Mouse (Mus musculus) embryonic facial prominence, embryonic 11.5 days (tissue): Measurements from ENCODE around the gene Tnrc6b. TPM values are rescaled to one million over a fixed set of nuclear protein-coding genes. Genes with fewer than 3 reads are reported as not detected.

Source experiments
- ATAC-seq: fragments of 200-750 bp; cut with Nextera tagmentation; replicated peaks from 2 replicates; pipeline ENCODE4 v1.8.0; 2017; ENCODE audit warnings: low read depth; ENCODE audit not compliant: insufficient number of reproducible peaks, low FRiP score, low TSS enrichment
- DNase-seq: peaks from one replicate; pipeline ENCODE4 v3.0.0-alpha.2; 2015; ENCODE audit warnings: low spot score
- H3K27ac ChIP-seq: fragments of 300-500 bp; sonication (generic); replicated peaks from 2 replicates; pipeline ENCODE4 v1.5.1; 2014; ENCODE audit warnings: mild to moderate bottlenecking, low read depth, low read length, control low read depth
- H3K27me3 ChIP-seq: fragments of 300-500 bp; sonication (generic); 2 replicates; pipeline ENCODE4 v1.6.1; 2014; ENCODE audit warnings: mild to moderate bottlenecking, low read length, moderate library complexity, mixed read lengths; ENCODE audit not compliant: control insufficient read depth, insufficient read depth
- H3K36me3 ChIP-seq: fragments of 300-500 bp; sonication (generic); replicated peaks from 2 replicates; pipeline ENCODE4 v1.6.1; 2014; ENCODE audit warnings: low read depth, mild to moderate bottlenecking, low read length, moderate library complexity, mixed read lengths; ENCODE audit not compliant: control insufficient read depth, insufficient read depth
- H3K4me1 ChIP-seq: fragments of 300-500 bp; sonication (generic); 2 replicates; pipeline ENCODE4 v1.6.1; 2014; ENCODE audit warnings: low read length, mixed read lengths; ENCODE audit not compliant: control insufficient read depth, insufficient read depth
- H3K4me2 ChIP-seq: fragments of 300-500 bp; sonication (generic); 2 replicates; pipeline ENCODE4 v1.6.1; 2014; ENCODE audit warnings: low read depth, mild to moderate bottlenecking, control low read depth, low read length, moderate library complexity
- H3K4me3 ChIP-seq: fragments of 300-500 bp; sonication (generic); 2 replicates; pipeline ENCODE4 v1.5.1; 2014; ENCODE audit warnings: low read depth, low read length, control low read depth
- H3K9ac ChIP-seq: fragments of 300-500 bp; sonication (generic); replicated peaks from 2 replicates; pipeline ENCODE4 v1.6.1; 2014; ENCODE audit warnings: mild to moderate bottlenecking, control low read depth, low read length
- H3K9me3 ChIP-seq: fragments of 300-500 bp; sonication (generic); replicated peaks from 2 replicates; pipeline ENCODE4 v1.6.1; 2016; ENCODE audit warnings: mild to moderate bottlenecking, low read length, inconsistent platforms, mixed read lengths; ENCODE audit not compliant: control insufficient read depth
- WGBS: fragments of 180-500 bp; shearing (Covaris S2); extraction: QIAGEN DNeasy Blood & Tissue Kit; methylation state at CpG from one replicate; pipeline ENCODE4 v1.1.7; 2014; 5-methylcytosine and 5-hydroxymethylcytosine counted together
- polyA plus RNA-seq: library from polyadenylated mRNA; unstranded; fragments of >200 nt; fragmentation: Nextera tagmentation; extraction: Ambion mirVana; gene quantifications from 2 replicates; pipeline ENCODE4 v1.2.1, GENCODE M21; 2014

The Tnrc6b gene
- polyA plus RNA-seq, 1 experiment from 2014 or later = 11.5 TPM

DNA sequence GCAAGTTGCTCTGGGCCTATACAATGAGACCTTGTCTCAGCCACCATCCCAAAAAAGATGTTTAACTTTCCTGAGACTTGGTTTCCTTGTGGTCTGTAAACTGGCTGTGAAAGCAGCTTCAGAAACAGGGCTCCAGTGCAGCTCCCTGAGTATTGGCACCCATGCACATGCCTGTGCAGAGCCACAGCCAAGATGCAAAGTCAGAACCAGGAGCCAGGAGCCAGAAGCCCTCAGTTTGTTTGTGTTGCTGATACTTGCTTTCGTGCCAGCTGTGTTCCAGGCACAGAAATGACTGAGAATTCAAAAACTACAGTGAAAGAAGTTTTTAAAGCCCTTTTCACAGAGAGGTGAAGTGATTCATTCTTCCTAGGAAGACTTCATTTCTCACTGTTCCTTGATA, 6.3 kb downstream of the Tnrc6b start:
- Histone ChIP-seq H3K27me3 (no peaks in the 10 kb centered on the region), H3K4me2 (no peak overlapping the region), H3K4me1 (no peaks in the 10 kb centered on the region), H3K9ac (no peak overlapping the region), H3K4me3 (no peak overlapping the region), H3K36me3 (no peaks in the 10 kb centered on the region), H3K9me3 (no peaks in the 10 kb centered on the region), H3K27ac (no peak overlapping the region)
- no peak for DNase-seq
- 52% methylated on average over 1 of the region's 1 CpGs for WGBS
- ATAC-seq = no peak

DNA sequence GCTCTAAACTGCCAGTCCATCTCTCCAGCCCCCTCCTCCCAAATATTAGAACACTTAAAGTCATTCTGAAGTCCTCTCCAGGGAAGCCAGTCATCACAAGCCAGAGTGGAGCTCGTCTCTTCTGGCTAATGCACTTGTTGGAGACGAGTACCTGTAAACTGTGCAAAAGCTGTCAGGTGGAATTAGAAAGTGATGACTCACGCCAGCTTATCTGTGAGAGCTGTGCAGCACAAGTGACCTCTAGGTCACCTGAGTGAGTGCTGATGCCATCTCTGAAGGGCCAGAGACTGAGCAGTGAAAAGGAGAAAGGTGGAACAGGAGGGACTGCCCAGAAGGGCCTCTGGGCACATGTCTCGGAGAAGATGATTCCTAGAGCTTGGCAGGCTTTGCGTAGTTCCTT, 9.1 kb downstream of the Tnrc6b start:
- Histone ChIP-seq H3K9me3 (no peaks in the 10 kb centered on the region), H3K4me2 (no peak overlapping the region), H3K36me3 (no peaks in the 10 kb centered on the region), H3K9ac (no peak overlapping the region), H3K27me3 (no peaks in the 10 kb centered on the region), H3K4me3 (no peak overlapping the region), H3K27ac (no peak overlapping the region), H3K4me1 (no peaks in the 10 kb centered on the region)
- ATAC-seq (no peak), DNase-seq (no peak)
- 78% methylated on average over 5 of the region's 5 CpGs for WGBS

DNA sequence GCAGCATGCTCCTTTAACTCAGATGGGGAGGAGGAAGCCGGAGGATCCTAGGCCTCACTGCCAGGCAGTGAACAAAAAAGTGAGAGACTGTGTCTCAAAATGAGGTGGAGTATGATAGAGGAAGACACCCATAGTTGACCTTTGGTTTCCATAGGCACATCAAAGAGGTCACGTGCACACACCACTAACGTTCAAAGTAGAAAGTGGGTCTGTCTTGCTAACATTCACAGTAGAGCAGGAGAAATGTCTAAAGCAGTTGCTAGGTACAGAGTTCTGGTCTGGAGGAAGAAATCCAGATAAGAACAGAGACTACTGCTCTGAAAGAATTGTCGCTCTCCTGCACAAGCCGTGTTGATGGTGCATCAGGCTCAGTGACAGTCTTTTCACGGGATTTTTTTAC, 10.7 kb downstream of the Tnrc6b start:
- H3K27me3 ChIP-seq = no peaks in the 10 kb centered on the region
- no peaks in the 10 kb centered on the region for H3K36me3 ChIP-seq
- no peak overlapping the region for H3K9ac ChIP-seq
- 78% methylated on average over 6 of the region's 6 CpGs for WGBS
- H3K4me1 ChIP-seq = no peaks in the 10 kb centered on the region
- no peaks in the 10 kb centered on the region for H3K9me3 ChIP-seq
- H3K4me3 ChIP-seq = no peak overlapping the region
- ATAC-seq (no peak), DNase-seq (no peak)
- no peak overlapping the region for H3K27ac ChIP-seq
- H3K4me2 ChIP-seq = no peak overlapping the region

DNA sequence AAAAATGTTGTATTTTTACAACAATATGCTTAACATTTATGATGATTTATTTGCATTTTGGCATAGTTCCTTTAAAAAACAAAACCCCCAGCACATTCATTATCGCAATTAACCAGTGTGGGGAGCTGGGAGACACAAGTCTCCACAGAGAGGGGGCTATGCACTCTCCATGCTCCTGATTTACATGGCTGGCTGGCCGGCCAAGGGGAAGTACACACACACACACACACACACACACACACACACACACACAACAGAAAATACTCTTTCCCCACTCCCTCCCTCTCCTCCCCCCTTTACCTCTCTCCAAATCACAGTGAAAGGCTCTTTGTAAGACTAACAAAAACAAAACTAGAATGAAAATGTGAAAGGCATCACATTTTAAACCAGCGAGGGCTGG, 11.3 kb downstream of the Tnrc6b start:
- Histone ChIP-seq H3K27me3 (no peaks in the 10 kb centered on the region), H3K4me2 (no peak overlapping the region), H3K4me1 (no peaks in the 10 kb centered on the region), H3K4me3 (no peak overlapping the region), H3K27ac (no peak overlapping the region), H3K9me3 (no peaks in the 10 kb centered on the region), H3K9ac (no peak overlapping the region), H3K36me3 (no peaks in the 10 kb centered on the region)
- no peak for ATAC-seq
- no peak for DNase-seq
- WGBS = 55% methylated on average over 3 of the region's 3 CpGs

DNA sequence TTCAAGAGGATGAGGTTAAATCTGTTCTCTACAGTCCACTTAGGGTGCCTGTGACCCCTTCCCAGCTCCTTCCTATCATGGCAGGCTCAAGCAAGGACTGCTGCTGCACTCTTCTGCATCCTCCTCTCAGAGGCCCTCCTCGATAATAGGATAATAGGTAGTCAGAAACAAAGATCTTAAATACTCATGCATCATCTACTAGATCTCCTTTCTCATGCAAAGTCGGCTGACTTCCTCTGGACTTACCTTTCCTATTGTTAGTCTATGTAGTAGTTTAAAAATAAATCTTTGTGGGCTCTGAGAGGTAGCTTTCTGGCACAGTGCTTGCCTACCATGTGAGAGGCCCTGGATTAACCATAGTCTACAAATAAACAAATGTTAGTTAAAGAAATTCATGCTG, 18.4 kb downstream of the Tnrc6b start:
- no peaks in the 10 kb centered on the region for H3K36me3 ChIP-seq
- H3K27ac ChIP-seq = no peak overlapping the region
- H3K4me1 ChIP-seq = no peaks in the 10 kb centered on the region
- no peak overlapping the region for H3K9ac ChIP-seq
- no peak overlapping the region for H3K4me3 ChIP-seq
- H3K27me3 ChIP-seq = no peaks in the 10 kb centered on the region
- ATAC-seq = no peak
- no peaks in the 10 kb centered on the region for H3K9me3 ChIP-seq
- no peak for DNase-seq
- WGBS = 69% methylated on average over 2 of the region's 2 CpGs
- H3K4me2 ChIP-seq = no peak overlapping the region

DNA sequence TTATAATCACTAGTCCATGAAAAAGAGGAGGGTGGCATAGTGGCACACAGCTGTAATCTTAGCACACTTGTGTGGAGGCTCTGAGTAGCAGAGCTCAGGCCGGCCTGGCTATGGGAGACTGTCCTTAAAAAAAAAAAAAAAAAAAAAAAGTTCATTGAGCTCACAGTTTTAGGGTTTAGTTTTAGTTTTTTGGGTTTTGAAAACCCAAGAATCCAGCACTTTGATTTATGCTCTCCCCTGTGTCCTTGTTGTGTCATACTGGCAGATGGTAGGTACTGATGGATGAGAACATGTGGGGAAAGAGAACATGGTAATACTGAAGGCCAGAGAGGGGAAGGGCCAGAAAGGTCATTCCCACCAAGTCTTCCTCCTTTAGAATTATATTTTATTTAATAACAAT, 19.9 kb downstream of the Tnrc6b start:
- H3K4me1 ChIP-seq = no peaks in the 10 kb centered on the region
- ATAC-seq (no peak), DNase-seq (no peak)
- H3K36me3 ChIP-seq = no peaks in the 10 kb centered on the region
- no peak overlapping the region for H3K4me3 ChIP-seq
- no peak overlapping the region for H3K4me2 ChIP-seq
- H3K9me3 ChIP-seq = no peaks in the 10 kb centered on the region
- H3K9ac ChIP-seq = no peak overlapping the region
- H3K27ac ChIP-seq = no peak overlapping the region
- H3K27me3 ChIP-seq = no peaks in the 10 kb centered on the region
- WGBS = 92% methylated on average over 1 of the region's 1 CpGs

DNA sequence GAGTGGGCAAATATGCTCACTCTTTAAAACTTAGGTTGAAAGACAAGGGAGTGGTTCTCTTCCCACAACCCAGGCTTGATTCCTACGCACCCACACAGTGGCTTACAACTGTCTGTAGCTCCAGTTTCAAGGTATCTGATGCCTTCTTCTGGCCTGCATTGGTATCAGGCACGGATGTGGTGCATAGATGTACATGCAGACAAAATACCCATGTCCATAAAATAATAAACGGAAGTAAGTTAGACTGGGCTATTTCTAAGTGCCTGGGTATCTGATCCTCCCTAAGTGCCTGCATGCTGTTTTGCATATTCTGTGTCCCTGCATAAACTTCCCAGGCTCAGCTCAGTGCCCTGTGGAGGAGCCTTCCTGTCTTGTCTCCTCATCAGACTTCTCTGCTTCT, 20.4 kb downstream of the Tnrc6b start:
- ATAC-seq = no peak
- WGBS = 80% methylated on average over 3 of the region's 3 CpGs
- no peaks in the 10 kb centered on the region for H3K4me1 ChIP-seq
- H3K9me3 ChIP-seq = no peaks in the 10 kb centered on the region
- H3K27me3 ChIP-seq = no peaks in the 10 kb centered on the region
- H3K4me3 ChIP-seq = no peak overlapping the region
- no peak overlapping the region for H3K4me2 ChIP-seq
- DNase-seq = no peak
- no peak overlapping the region for H3K27ac ChIP-seq
- no peak overlapping the region for H3K9ac ChIP-seq
- no peaks in the 10 kb centered on the region for H3K36me3 ChIP-seq

DNA sequence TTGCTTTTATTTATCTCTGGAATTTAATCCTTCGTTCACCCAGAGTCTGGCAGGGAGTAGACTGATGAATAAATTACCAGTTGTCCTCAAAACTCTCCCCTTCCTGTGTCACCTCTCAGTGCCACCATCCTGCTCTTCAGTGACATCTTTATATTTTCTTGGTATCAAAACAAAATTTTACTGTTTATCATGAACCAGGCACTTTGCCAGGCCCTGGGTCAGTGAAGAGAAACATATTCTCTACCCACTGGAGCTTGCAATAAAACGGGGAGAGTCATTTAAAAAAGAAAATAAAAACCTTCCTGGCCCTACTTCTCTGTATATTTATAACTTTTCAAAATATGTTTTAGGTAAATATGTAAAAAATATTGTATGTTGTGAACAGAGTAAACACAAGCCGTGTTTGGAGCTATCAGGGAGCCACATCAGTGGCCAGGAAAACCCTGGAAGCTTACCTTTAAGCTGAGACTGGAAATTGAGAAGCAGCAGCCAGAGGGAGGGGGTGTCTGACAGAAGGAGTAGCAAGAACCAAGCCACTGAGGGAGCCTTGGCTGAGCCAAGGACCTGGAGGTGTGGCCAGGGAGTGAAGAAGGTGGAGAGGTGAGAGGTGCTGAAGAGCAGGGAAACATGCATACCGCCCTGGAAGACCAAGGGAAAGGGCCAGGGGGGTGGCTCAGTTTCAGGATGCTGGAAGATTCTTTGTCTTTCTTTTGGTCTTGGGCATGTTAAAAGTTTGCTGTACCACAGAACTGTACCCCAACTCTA, 21.3 kb downstream of the Tnrc6b start:
- no peak overlapping the region for H3K27ac ChIP-seq
- H3K9ac ChIP-seq = no peak overlapping the region
- H3K4me2 ChIP-seq = no peak overlapping the region
- DNase-seq (no peak), ATAC-seq (no peak)
- 66% methylated on average over 4 of the region's 4 CpGs for WGBS
- no peaks in the 10 kb centered on the region for H3K9me3 ChIP-seq
- H3K4me3 ChIP-seq = no peak overlapping the region
- no peaks in the 10 kb centered on the region for H3K4me1 ChIP-seq
- no peaks in the 10 kb centered on the region for H3K36me3 ChIP-seq
- H3K27me3 ChIP-seq = no peaks in the 10 kb centered on the region
